Mouse (Mus musculus): Measurements from ENCODE around the gene Vmn1r170. TPM values are rescaled to one million over a fixed set of nuclear protein-coding genes. Genes with fewer than 3 reads are reported as not detected.
"Not testable (repeated sequence)": the region's sequence is repeated elsewhere in the genome, so short reads cannot be mapped to it uniquely, and the experiment has no call there.

Gene Vmn1r170
- not detected for polyA plus RNA-seq (2017; shearing (Covaris generic))

GRCm38 (mm10) chr7:23605875-23606274, at the start of gene Vmn1r170:
Gene Vmn1r170 (plus strand): TSS chr7:23606175.
- not testable (repeated sequence) for ATAC-seq

- ATAC-seq = not testable (repeated sequence)
Measured at GRCm38 (mm10) chr7:23575226-23575625, 30.7 kb upstream of the Vmn1r170 start, which contains the start of gene Vmn1r169. Gene Vmn1r169 (plus strand): TSS chr7:23575526.

GRCm38 (mm10) chr7:23630422-23630821, 24.4 kb downstream of the Vmn1r170 start, which contains the start of gene Vmn1r171:
Gene Vmn1r171 (plus strand): TSS chr7:23630722.
- no peak for ATAC-seq

Other genes starting within 250 kb of the Vmn1r170 start
- gene Nlrp5, start 220.3 kb upstream of the Vmn1r170 start, polyA plus RNA-seq (2017; shearing (Covaris generic)) = not detected
- gene Vmn1r167, start 99.0 kb upstream of the Vmn1r170 start, polyA plus RNA-seq (2017; shearing (Covaris generic)) = not detected
- not detected for gene Vmn1r168, start 66.4 kb upstream of the Vmn1r170 start, polyA plus RNA-seq (2017; shearing (Covaris generic))
- not detected for gene Vmn1r169, start 30.6 kb upstream of the Vmn1r170 start, polyA plus RNA-seq (2017; shearing (Covaris generic))
- not detected for gene Vmn1r171, start 24.5 kb downstream of the Vmn1r170 start, polyA plus RNA-seq (2017; shearing (Covaris generic))
- not detected for gene Vmn1r172, start 52.1 kb downstream of the Vmn1r170 start, polyA plus RNA-seq (2017; shearing (Covaris generic))
- under 1 TPM in 1 of 3 experiments, not detected in 2; 0.06 TPM for gene Vmn1r173, start 94.5 kb downstream of the Vmn1r170 start, polyA plus RNA-seq (2017; shearing (Covaris generic))
- gene Vmn1r174, start 146.1 kb downstream of the Vmn1r170 start, polyA plus RNA-seq (2017; shearing (Covaris generic)) = under 1 TPM in 1 of 3 experiments, not detected in 2; 0.05 TPM
- not detected for gene Vmn1r175, start 204.5 kb downstream of the Vmn1r170 start, polyA plus RNA-seq (2017; shearing (Covaris generic))
- not detected for gene Vmn1r176, start 231.2 kb downstream of the Vmn1r170 start, polyA plus RNA-seq (2017; shearing (Covaris generic))